11 mouse cellular contexts compared by ENCODE assay signal in the genomic region with DNA sequence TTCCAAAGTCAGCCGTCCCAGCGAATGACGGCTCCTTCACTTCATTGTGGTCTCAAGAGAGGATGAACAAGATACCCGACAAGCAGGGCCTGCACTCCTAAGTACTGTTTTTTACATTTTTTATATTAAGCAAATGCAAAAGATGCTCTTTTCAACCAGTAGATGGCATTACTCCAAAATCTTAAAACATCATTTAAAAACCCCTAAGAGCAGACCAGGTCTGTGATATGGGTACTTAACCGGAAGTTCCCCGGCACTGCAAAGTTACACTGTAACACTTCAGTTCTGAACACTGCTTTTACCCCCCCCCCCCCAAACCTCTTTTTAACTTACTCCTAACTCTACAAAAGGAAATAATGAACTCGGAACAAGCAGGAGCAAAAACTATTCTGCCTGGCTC. TPM values are rescaled to one million over a fixed set of nuclear protein-coding genes. Genes with fewer than 3 reads are reported as not detected.
DNase-seq lines count a peak whose midpoint lies in the region; ATAC-seq lines count a peak whose summit lies in the region.
"Had no signal": no experiment of that assay in that cellular context is flagged by ENCODE, and none has a peak within 500 bp of the region (broad histone marks: within the 10 kb centered on the region; RNA-seq: fewer than 3 reads in every experiment).

No protein-coding gene starts in this region.

- H3K4me3 ChIP-seq in forebrain, embryonic 14.5 days (ENCODE audit: low read depth, low read length), result no peak overlapping the region
- H3K4me3 ChIP-seq in forebrain, embryonic 16.5 days (replicated peaks; ENCODE audit: low read length), result no peak overlapping the region
- H3K4me3 ChIP-seq in limb, embryonic 13.5 days, result no peak overlapping the region
- H3K4me3 ChIP-seq in limb, embryonic 10.5 days, result no peak overlapping the region

- 57% methylated on average over 7 of the region's 7 CpGs for WGBS in forebrain, embryonic 14.5 days
- 47% methylated on average over 7 of the region's 7 CpGs for WGBS in forebrain, embryonic 16.5 days
- WGBS in limb, embryonic 13.5 days, result 57% methylated on average over 7 of the region's 7 CpGs
- WGBS in limb, embryonic 10.5 days, result 83% methylated on average over 7 of the region's 7 CpGs

- H3K36me3 ChIP-seq in forebrain, embryonic 14.5 days (ENCODE audit: control insufficient read depth, insufficient read depth, low read length), result no peaks in the 10 kb centered on the region
- no peaks in the 10 kb centered on the region for H3K36me3 ChIP-seq in forebrain, embryonic 16.5 days (ENCODE audit: control insufficient read depth, insufficient read depth)
- H3K36me3 ChIP-seq in limb, embryonic 13.5 days, result no peaks in the 10 kb centered on the region
- H3K36me3 ChIP-seq in limb, embryonic 10.5 days, result no peaks in the 10 kb centered on the region

- H3K4me1 ChIP-seq in forebrain, embryonic 14.5 days (ENCODE audit: control insufficient read depth, insufficient read depth, low read length), result no peaks in the 10 kb centered on the region
- H3K4me1 ChIP-seq in forebrain, embryonic 16.5 days (replicated peaks; ENCODE audit: control insufficient read depth, insufficient read depth, low read length), result peaks cover 10% of the 10 kb centered on the region
- peaks cover 18% of the 10 kb centered on the region; the same call in 1 of the 2 replicates for H3K4me1 ChIP-seq in limb, embryonic 13.5 days
- H3K4me1 ChIP-seq in limb, embryonic 10.5 days, result peaks cover 4% of the 10 kb centered on the region; the same call in 1 of the 2 replicates

- H3K9me3 ChIP-seq in forebrain, embryonic 14.5 days (replicated peaks; ENCODE audit: control insufficient read depth, low read length), result no peaks in the 10 kb centered on the region
- H3K9me3 ChIP-seq in forebrain, embryonic 16.5 days (ENCODE audit: control insufficient read depth, low read length), result no peaks in the 10 kb centered on the region
- H3K9me3 ChIP-seq in limb, embryonic 13.5 days, result no peaks in the 10 kb centered on the region
- no peaks in the 10 kb centered on the region for H3K9me3 ChIP-seq in limb, embryonic 10.5 days (replicated peaks)

- H3K27ac ChIP-seq in forebrain, embryonic 14.5 days (ENCODE audit: low read depth, low read length), result no peak overlapping the region
- H3K27ac ChIP-seq in forebrain, embryonic 16.5 days (ENCODE audit: low read length), result no peak overlapping the region
- H3K27ac ChIP-seq in limb, embryonic 13.5 days, result no peak overlapping the region
- H3K27ac ChIP-seq in limb, embryonic 10.5 days, result no peak overlapping the region

- DNase-seq in forebrain, embryonic 14.5 days (ENCODE audit: low spot score), result peak; percentile 47
- DNase-seq in limb, embryonic 10.5 days (ENCODE audit: low spot score), result no peak
- DNase-seq in NIH3T3 (ENCODE audit: low read depth), result peak; percentile 31
- no peak for DNase-seq in adrenal gland, postnatal 14 days
- DNase-seq in gastrocnemius, adult 8-10 months (ENCODE audit: low spot score in 2 of 2), result no peak
- DNase-seq: kidney, adult 9 months; layer of hippocampus, postnatal 36 days; lung, adult 2 months had no signal

- no peak overlapping the region for H3K4me2 ChIP-seq in forebrain, embryonic 14.5 days (ENCODE audit: low read length)
- H3K4me2 ChIP-seq in forebrain, embryonic 16.5 days (ENCODE audit: low read length), result no peak overlapping the region
- H3K4me2 ChIP-seq in limb, embryonic 13.5 days (replicated peaks), result no peak overlapping the region

- H3K27me3 ChIP-seq in forebrain, embryonic 14.5 days (replicated peaks; ENCODE audit: control insufficient read depth, insufficient read depth, low read length), result no peaks in the 10 kb centered on the region
- no peaks in the 10 kb centered on the region for H3K27me3 ChIP-seq in forebrain, embryonic 16.5 days (replicated peaks; ENCODE audit: control insufficient read depth, insufficient read depth, low read length)
- H3K27me3 ChIP-seq in limb, embryonic 13.5 days, result no peaks in the 10 kb centered on the region
- H3K27me3 ChIP-seq in limb, embryonic 10.5 days (ENCODE audit: low read depth, poor library complexity, severe bottlenecking), result no peaks in the 10 kb centered on the region

- ATAC-seq in forebrain, embryonic 14.5 days, result no peak
- ATAC-seq in forebrain, embryonic 16.5 days, result no peak
- ATAC-seq in limb, embryonic 13.5 days (ENCODE audit: low FRiP score, low read depth), result 0 out of 2 replicates have a peak, but pooled peaks have one; percentile 15
- ATAC-seq in megakaryocyte-erythroid progenitor cell, adult 5-6 weeks (replicated peaks; ENCODE audit: low FRiP score, low TSS enrichment, poor library complexity, severe bottlenecking), result peak; percentile 65; the same call in 1 of the 2 replicates

- no peak overlapping the region for H3K9ac ChIP-seq in forebrain, embryonic 14.5 days (ENCODE audit: low read length)
- H3K9ac ChIP-seq in forebrain, embryonic 16.5 days (replicated peaks; ENCODE audit: low read depth, low read length), result no peak overlapping the region
- no peak overlapping the region for H3K9ac ChIP-seq in limb, embryonic 13.5 days

RNA-seq across cellular contexts. Expression of gene Ndufaf2, which starts 29.4 kb away (rescaled TPM):
- 84.5 and 85.5 TPM in 2 replicates for polyA plus RNA-seq in forebrain, embryonic 14.5 days (2014; fragmentation: Nextera tagmentation; extraction: Ambion mirVana)
- 63.4 and 72.8 TPM in 2 replicates for polyA plus RNA-seq in forebrain, embryonic 16.5 days (2015; fragmentation: Nextera tagmentation; extraction: Ambion mirVana)
- 85.7 and 88.5 TPM in 2 replicates for polyA plus RNA-seq in limb, embryonic 13.5 days (2015; fragmentation: Nextera tagmentation; extraction: Ambion mirVana)
- 89.8 and 111 TPM in 2 replicates for polyA plus RNA-seq in limb, embryonic 10.5 days (2016; fragmentation: Nextera tagmentation; extraction: Ambion mirVana)
- 59.8 and 92.5 TPM in 2 replicates for total RNA-seq in megakaryocyte-erythroid progenitor cell, adult 5-6 weeks (2014; fragmentation: Nextera tagmentation)
- total RNA-seq in megakaryocyte-erythroid progenitor cell, adult 5-6 weeks (2017), result 107 and 111 TPM in 2 replicates
- total RNA-seq in adrenal gland, postnatal 14 days (2021), result 40.5 and 45.4 TPM in 2 replicates
- total RNA-seq in gastrocnemius, adult 8-10 months (2022), result 10 to 100 TPM; 13.2 to 16.5 (median 15.2) TPM

RNA-seq across cellular contexts. Expression of gene Ercc8, which starts 29.5 kb away (rescaled TPM):
- polyA plus RNA-seq in forebrain, embryonic 14.5 days (2014; fragmentation: Nextera tagmentation; extraction: Ambion mirVana), result 36.2 and 40.7 TPM in 2 replicates
- 33.3 and 33.5 TPM in 2 replicates for polyA plus RNA-seq in forebrain, embryonic 16.5 days (2015; fragmentation: Nextera tagmentation; extraction: Ambion mirVana)
- polyA plus RNA-seq in limb, embryonic 13.5 days (2015; fragmentation: Nextera tagmentation; extraction: Ambion mirVana), result 21.2 and 22.4 TPM in 2 replicates
- 27.3 and 29.6 TPM in 2 replicates for polyA plus RNA-seq in limb, embryonic 10.5 days (2016; fragmentation: Nextera tagmentation; extraction: Ambion mirVana)
- 17.0 and 22.5 TPM in 2 replicates for total RNA-seq in megakaryocyte-erythroid progenitor cell, adult 5-6 weeks (2014; fragmentation: Nextera tagmentation)
- total RNA-seq in megakaryocyte-erythroid progenitor cell, adult 5-6 weeks (2017), result 13.1 and 25.6 TPM in 2 replicates
- total RNA-seq in adrenal gland, postnatal 14 days (2021), result 11.2 and 12.5 TPM in 2 replicates
- total RNA-seq in gastrocnemius, adult 8-10 months (2022), result 1 to 10 TPM; 4.9 to 7.0 (median 5.6) TPM

Comparison
In these comparisons a context has a peak if more than half of its experiments do, and no peak if none do; other contexts are left out.
1. ATAC-seq: peak in limb, embryonic 13.5 days (single experiment) and megakaryocyte-erythroid progenitor cell, adult 5-6 weeks (single experiment); none in forebrain, embryonic 14.5 days (single experiment) and forebrain, embryonic 16.5 days (single experiment).
2. DNase-seq: peak in forebrain, embryonic 14.5 days (single experiment) and NIH3T3 (single experiment); none in limb, embryonic 10.5 days (single experiment), adrenal gland, postnatal 14 days (single experiment) and gastrocnemius, adult 8-10 months (0 of 2).